Mouse (Mus musculus) hindbrain, embryonic 15.5 days (tissue): ENCODE results near the gene Tmub1. TPM values are rescaled to one million over a fixed set of nuclear protein-coding genes. Genes with fewer than 3 reads are reported as not detected.

ENCODE experiments used
- ATAC-seq: fragments of 200-750 bp; cut with Nextera tagmentation; 2 replicates; pipeline ENCODE4 v1.8.0; 2017; ENCODE audit warnings: low read depth, moderate number of reproducible peaks, moderate TSS enrichment; ENCODE audit not compliant: low FRiP score
- H3K27ac ChIP-seq: fragments of 300-500 bp; sonication (generic); replicated peaks from 2 replicates; pipeline ENCODE4 v1.5.1; 2015; ENCODE audit warnings: mild to moderate bottlenecking, inconsistent platforms
- H3K27me3 ChIP-seq: fragments of 300-500 bp; sonication (generic); 2 replicates; pipeline ENCODE4 v1.6.1; 2015; ENCODE audit warnings: control low read depth, inconsistent platforms
- H3K36me3 ChIP-seq: fragments of 300-500 bp; sonication (generic); 2 replicates; pipeline ENCODE4 v1.6.1; 2015; ENCODE audit warnings: control low read depth, inconsistent platforms
- H3K4me1 ChIP-seq: fragments of 300-500 bp; sonication (generic); replicated peaks from 2 replicates; pipeline ENCODE4 v1.6.1; 2015; ENCODE audit warnings: control low read depth, inconsistent platforms
- H3K4me2 ChIP-seq: fragments of 300-500 bp; sonication (generic); 2 replicates; pipeline ENCODE4 v1.6.1; 2015; ENCODE audit warnings: moderate library complexity, mild to moderate bottlenecking, inconsistent platforms
- H3K4me3 ChIP-seq: fragments of 300-500 bp; sonication (generic); 2 replicates; pipeline ENCODE4 v1.5.1; 2015; ENCODE audit warnings: mild to moderate bottlenecking, inconsistent platforms
- H3K9ac ChIP-seq: fragments of 300-500 bp; sonication (generic); 2 replicates; pipeline ENCODE4 v1.6.1; 2015; ENCODE audit warnings: inconsistent platforms
- H3K9me3 ChIP-seq: fragments of 300-500 bp; sonication (generic); 2 replicates; pipeline ENCODE4 v1.6.1; 2016; ENCODE audit warnings: control low read depth, inconsistent platforms
- WGBS: fragments of 180-500 bp; shearing (Covaris S2); methylation state at CpG from one replicate; pipeline ENCODE4 v1.1.7; 2015; 5-methylcytosine and 5-hydroxymethylcytosine counted together
- polyA plus RNA-seq: library from polyadenylated mRNA; unstranded; fragments of >200 nt; fragmentation: Nextera tagmentation; extraction: Ambion mirVana; gene quantifications from 2 replicates; pipeline ENCODE4 v1.2.1, GENCODE M21; 2015

The Tmub1 gene
- polyA plus RNA-seq, 1 experiment from 2014 or later = 64.2 TPM

DNA sequence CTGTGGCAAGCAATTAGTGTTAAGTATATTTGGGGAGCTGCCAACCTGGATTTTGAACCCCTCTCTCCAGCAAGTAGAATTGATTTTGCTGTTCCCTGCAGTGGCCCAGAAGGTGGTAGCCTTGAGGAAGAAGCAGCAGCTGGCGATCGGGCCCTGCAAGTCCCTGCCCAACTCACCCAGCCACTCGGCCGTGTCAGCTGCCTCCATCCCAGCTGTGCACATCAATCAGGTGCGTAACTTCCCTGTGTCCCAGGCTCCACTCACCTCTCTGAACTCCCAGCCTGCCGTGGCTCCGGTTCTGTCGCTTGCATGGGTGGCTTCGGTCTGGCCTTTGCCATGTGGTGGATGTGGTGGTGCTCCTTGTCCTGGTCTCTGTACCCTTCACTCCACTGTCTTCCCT is 30.3 kb upstream of the Tmub1 start:
- Histone ChIP-seq H3K9ac (no peak overlapping the region), H3K4me1 (peaks cover 42% of the 10 kb centered on the region), H3K27ac (no peak overlapping the region), H3K27me3 (peaks cover 6% of the 10 kb centered on the region; the same call in 1 of the 2 replicates), H3K4me3 (no peak overlapping the region), H3K4me2 (no peak overlapping the region), H3K36me3 (peaks cover 37% of the 10 kb centered on the region), H3K9me3 (no peaks in the 10 kb centered on the region)
- WGBS = 74% methylated on average over 9 of the region's 9 CpGs
- no peak for ATAC-seq

GRCm38 (mm10) chr5:24475476-24476241 is 28.0 kb upstream of the Tmub1 start:
- ATAC-seq = peak; percentile 32; the same call in 1 of the 2 replicates
- no peak overlapping the region for H3K4me2 ChIP-seq

GRCm38 (mm10) chr5:24474723-24475261 is 27.1 kb upstream of the Tmub1 start:
- H3K9me3 ChIP-seq = no peaks in the 10 kb centered on the region
- peaks cover 6% of the 10 kb centered on the region; the same call in 1 of the 2 replicates for H3K27me3 ChIP-seq
- H3K4me3 ChIP-seq = peak overlapping the region; percentile 31
- peaks cover 36% of the 10 kb centered on the region for H3K4me1 ChIP-seq
- no peak overlapping the region for H3K27ac ChIP-seq
- peaks cover 28% of the 10 kb centered on the region for H3K36me3 ChIP-seq
- ATAC-seq = no peak
- WGBS = 4% methylated on average over 66 of the region's 67 CpGs
- H3K4me2 ChIP-seq = peak overlapping the region; percentile 52
- H3K9ac ChIP-seq = 0 out of 2 replicates have a peak overlapping the region, but pooled peaks have one; percentile 23

More at GRCm38 (mm10) chr5:24475476-24476241, 28.0 kb upstream of the Tmub1 start:
- H3K4me3 ChIP-seq = peak overlapping the region; percentile 31; the same call in 1 of the 2 replicates
- H3K9me3 ChIP-seq = no peaks in the 10 kb centered on the region
- 72% methylated on average over 6 of the region's 6 CpGs for WGBS
- H3K9ac ChIP-seq = no peak overlapping the region
- peaks cover 6% of the 10 kb centered on the region; the same call in 1 of the 2 replicates for H3K27me3 ChIP-seq
- H3K36me3 ChIP-seq = peaks cover 37% of the 10 kb centered on the region
- peaks cover 31% of the 10 kb centered on the region for H3K4me1 ChIP-seq
- no peak overlapping the region for H3K27ac ChIP-seq

DNA sequence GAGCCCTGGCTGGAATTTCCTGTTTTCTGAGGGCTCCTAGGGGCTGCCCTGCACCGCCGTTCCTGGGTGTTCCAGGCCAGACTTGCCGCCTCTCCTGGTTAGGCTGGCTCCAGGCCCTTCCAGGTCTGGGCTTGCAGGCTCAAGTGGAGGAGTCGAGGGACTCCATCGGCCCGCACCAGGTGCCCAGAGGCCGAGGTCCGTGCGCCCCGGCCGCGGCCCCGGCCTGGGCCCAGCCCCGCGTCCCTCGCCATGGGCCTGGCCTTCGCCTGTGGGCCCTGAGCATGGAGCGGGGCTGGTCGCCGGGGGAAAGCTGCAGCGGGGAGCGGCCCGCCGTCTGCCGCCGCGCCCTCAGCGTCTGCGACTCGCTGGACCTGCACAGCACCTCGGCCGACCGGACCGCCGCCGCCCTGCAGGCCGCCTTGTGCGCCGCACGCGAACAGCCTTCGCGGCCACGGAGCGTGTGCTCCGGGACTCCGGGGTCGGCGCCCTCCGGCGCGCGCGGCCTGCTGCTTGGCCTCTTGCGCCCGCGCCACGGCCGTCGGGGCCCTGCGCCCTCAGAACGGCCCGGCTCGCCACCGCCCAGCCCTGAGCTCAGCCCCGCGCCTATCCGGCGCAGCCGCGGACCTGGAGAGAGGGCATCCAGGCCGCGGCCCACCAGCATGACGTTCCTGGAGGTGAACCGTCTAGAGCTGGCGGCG is 26.5 kb upstream of the Tmub1 start:
- Histone ChIP-seq H3K36me3 (peaks cover 23% of the 10 kb centered on the region), H3K27me3 (peaks cover 6% of the 10 kb centered on the region; the same call in 1 of the 2 replicates), H3K9me3 (no peaks in the 10 kb centered on the region), H3K4me1 (peaks cover 36% of the 10 kb centered on the region), H3K4me2 (peak overlapping the region; percentile 52), H3K27ac (no peak overlapping the region), H3K4me3 (peak overlapping the region; percentile 31), H3K9ac (peak overlapping the region; percentile 23; the same call in 1 of the 2 replicates)
- no peak for ATAC-seq
- 3% methylated on average over 72 of the region's 77 CpGs for WGBS

DNA sequence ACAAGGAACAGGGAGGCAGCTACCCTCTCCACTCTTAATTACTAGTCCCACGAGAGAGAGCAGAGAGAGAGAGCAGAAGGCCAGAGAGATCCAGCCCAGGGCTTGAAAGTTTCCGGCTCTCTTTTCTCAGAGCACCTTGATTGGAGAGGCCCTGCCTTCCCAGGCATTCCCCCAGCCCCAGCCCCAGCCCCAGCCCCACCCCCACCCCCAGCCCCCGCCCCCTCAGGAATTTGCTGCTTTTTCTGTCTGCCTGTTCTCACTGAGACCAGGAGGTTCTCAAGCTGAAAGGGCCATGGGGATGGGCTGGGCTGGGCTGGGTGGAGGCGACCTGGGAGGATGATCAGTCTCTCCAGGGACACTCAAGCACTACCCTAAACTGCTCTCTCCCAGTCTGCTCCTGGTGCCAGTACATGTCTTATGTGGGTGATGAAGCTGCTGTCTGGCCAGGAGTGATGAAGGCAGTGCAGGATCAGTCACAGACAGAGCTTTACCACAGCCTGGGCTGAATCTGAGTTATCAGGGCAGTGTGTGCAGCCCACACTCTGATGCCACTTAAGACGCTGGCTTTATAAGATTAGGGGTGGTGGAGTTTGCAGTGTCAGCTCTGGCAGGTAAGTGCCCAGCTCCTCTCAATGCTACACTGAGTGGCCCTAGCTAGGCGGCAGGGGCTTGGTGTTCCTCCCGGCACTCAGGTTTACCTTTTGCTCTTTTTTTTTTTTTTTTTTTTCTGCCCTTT is 25.4 kb upstream of the Tmub1 start:
- ATAC-seq = no peak
- 31% methylated on average over 6 of the region's 7 CpGs for WGBS
- H3K9me3 ChIP-seq = no peaks in the 10 kb centered on the region
- peaks cover 36% of the 10 kb centered on the region for H3K4me1 ChIP-seq
- peaks cover 6% of the 10 kb centered on the region; the same call in 1 of the 2 replicates for H3K27me3 ChIP-seq
- no peak overlapping the region for H3K4me2 ChIP-seq
- no peak overlapping the region for H3K27ac ChIP-seq
- no peak overlapping the region for H3K9ac ChIP-seq
- H3K36me3 ChIP-seq = peaks cover 13% of the 10 kb centered on the region
- no peak overlapping the region for H3K4me3 ChIP-seq

GRCm38 (mm10) chr5:24470600-24470999 is 22.9 kb upstream of the Tmub1 start:
- H3K27ac ChIP-seq = no peak overlapping the region
- 9% methylated on average over 5 of the region's 5 CpGs for WGBS
- H3K9me3 ChIP-seq = no peaks in the 10 kb centered on the region
- ATAC-seq = peak; percentile 55; the same call in 1 of the 2 replicates
- H3K4me1 ChIP-seq = peaks cover 51% of the 10 kb centered on the region
- peaks cover 6% of the 10 kb centered on the region; the same call in 1 of the 2 replicates for H3K27me3 ChIP-seq
- no peaks in the 10 kb centered on the region for H3K36me3 ChIP-seq
- no peak overlapping the region for H3K4me2 ChIP-seq
- H3K4me3 ChIP-seq = no peak overlapping the region
- H3K9ac ChIP-seq = no peak overlapping the region

GRCm38 (mm10) chr5:24466762-24467161 is 19.1 kb upstream of the Tmub1 start:
- no peak overlapping the region for H3K4me2 ChIP-seq
- no peaks in the 10 kb centered on the region for H3K9me3 ChIP-seq
- no peaks in the 10 kb centered on the region for H3K36me3 ChIP-seq
- 36% methylated on average over 12 of the region's 12 CpGs for WGBS
- H3K27ac ChIP-seq = no peak overlapping the region
- H3K27me3 ChIP-seq = no peaks in the 10 kb centered on the region
- ATAC-seq = no peak
- H3K4me3 ChIP-seq = no peak overlapping the region
- no peak overlapping the region for H3K9ac ChIP-seq
- peaks cover 24% of the 10 kb centered on the region for H3K4me1 ChIP-seq

- Histone ChIP-seq H3K27me3 (no peaks in the 10 kb centered on the region), H3K4me2 (peak overlapping the region; percentile 99), H3K9me3 (no peaks in the 10 kb centered on the region), H3K9ac (0 out of 2 replicates have a peak overlapping the region, but pooled peaks have one; percentile 11), H3K4me3 (0 out of 2 replicates have a peak overlapping the region, but pooled peaks have one; percentile 3), H3K36me3 (no peaks in the 10 kb centered on the region), H3K4me1 (peaks cover 46% of the 10 kb centered on the region), H3K27ac (0 out of 2 replicates have a peak overlapping the region, but pooled peaks have one; percentile 42)
- ATAC-seq = no peak
- 43% methylated on average over 7 of the region's 7 CpGs for WGBS
Observed at GRCm38 (mm10) chr5:24455613-24456012, 8.0 kb upstream of the Tmub1 start.

- no peak for ATAC-seq
- no peaks in the 10 kb centered on the region for H3K36me3 ChIP-seq
- H3K27ac ChIP-seq = peak overlapping the region; percentile 42; the same call in 1 of the 2 replicates
- no peaks in the 10 kb centered on the region for H3K27me3 ChIP-seq
- WGBS = 52% methylated on average over 3 of the region's 3 CpGs
- H3K4me3 ChIP-seq = 0 out of 2 replicates have a peak overlapping the region, but pooled peaks have one; percentile 16
- peak overlapping the region; percentile 15; the same call in 1 of the 2 replicates for H3K9ac ChIP-seq
- H3K4me1 ChIP-seq = peaks cover 46% of the 10 kb centered on the region
- H3K9me3 ChIP-seq = no peaks in the 10 kb centered on the region
- H3K4me2 ChIP-seq = peak overlapping the region; percentile 99
Observed at GRCm38 (mm10) chr5:24455076-24455475, 7.4 kb upstream of the Tmub1 start.

GRCm38 (mm10) chr5:24453985-24454303 is 6.3 kb upstream of the Tmub1 start:
- 4% methylated on average over 2 of the region's 2 CpGs for WGBS
- ATAC-seq = no peak
- peak overlapping the region; percentile 92 for H3K9ac ChIP-seq
- H3K9me3 ChIP-seq = no peaks in the 10 kb centered on the region
- no peaks in the 10 kb centered on the region for H3K36me3 ChIP-seq
- peaks cover 46% of the 10 kb centered on the region for H3K4me1 ChIP-seq
- H3K4me3 ChIP-seq = peak overlapping the region; percentile 94
- H3K4me2 ChIP-seq = peak overlapping the region; percentile 99
- H3K27ac ChIP-seq = peak overlapping the region; percentile 87
- H3K27me3 ChIP-seq = no peaks in the 10 kb centered on the region

DNA sequence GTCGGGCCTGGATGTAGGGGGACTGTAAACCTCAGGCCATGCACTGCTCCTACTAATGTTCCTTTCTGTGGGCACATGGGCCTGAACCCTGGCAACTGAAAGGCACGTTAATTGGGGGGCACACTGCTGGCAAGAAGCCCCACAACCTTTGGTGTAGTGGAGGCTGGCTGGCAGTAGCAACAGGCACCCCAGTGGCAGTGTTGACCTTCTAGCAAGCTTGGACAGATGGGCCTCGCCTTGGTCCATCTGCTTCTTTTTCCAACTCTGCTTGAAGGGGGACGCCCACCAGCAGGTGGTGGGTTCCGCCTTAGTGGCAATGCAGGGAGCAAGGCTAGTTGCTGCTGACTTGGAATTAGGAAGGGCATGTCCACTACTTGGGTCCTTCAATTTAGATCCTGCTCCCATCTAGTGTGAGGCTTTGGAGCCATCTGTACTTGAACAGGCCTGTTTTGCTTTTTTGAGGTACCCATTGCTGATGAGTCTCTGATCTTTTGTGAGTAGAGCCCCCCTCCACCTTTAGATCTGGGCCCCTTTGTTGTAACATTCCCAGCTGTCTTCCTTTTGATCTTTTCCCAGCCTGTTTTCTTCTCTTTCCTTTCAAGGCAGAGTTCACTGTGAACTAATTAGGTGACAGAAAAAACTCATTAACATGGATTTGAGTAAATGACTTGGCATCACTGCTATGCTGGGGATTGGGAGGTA is 5.8 kb upstream of the Tmub1 start:
- Histone ChIP-seq H3K4me3 (peak overlapping the region; percentile 94), H3K27me3 (no peaks in the 10 kb centered on the region), H3K9me3 (no peaks in the 10 kb centered on the region), H3K4me1 (peaks cover 46% of the 10 kb centered on the region), H3K9ac (peak overlapping the region; percentile 92), H3K27ac (peak overlapping the region; percentile 87), H3K4me2 (peak overlapping the region; percentile 99), H3K36me3 (no peaks in the 10 kb centered on the region)
- ATAC-seq = no peak
- under 1% methylated on average over 5 of the region's 5 CpGs for WGBS
